Mouse (Mus musculus) limb, embryonic 13.5 days (tissue): ENCODE data around the gene Ackr1. TPM values are rescaled to one million over a fixed set of nuclear protein-coding genes. Genes with fewer than 3 reads are reported as not detected.

Experiments
- ATAC-seq: fragments of 200-750 bp; cut with Nextera tagmentation; 2 replicates; pipeline ENCODE4 v1.8.0; 2017; ENCODE audit warnings: low read depth, moderate number of reproducible peaks, moderate TSS enrichment; ENCODE audit not compliant: low FRiP score
- H3K27ac ChIP-seq: fragments of 300-500 bp; sonication (generic); 2 replicates; pipeline ENCODE4 v1.5.1; 2015; ENCODE audit warnings: inconsistent platforms, mild to moderate bottlenecking, moderate library complexity
- H3K27me3 ChIP-seq: fragments of 300-500 bp; sonication (generic); 2 replicates; pipeline ENCODE4 v1.6.1; 2015; ENCODE audit warnings: mild to moderate bottlenecking, inconsistent platforms
- H3K36me3 ChIP-seq: fragments of 300-500 bp; sonication (generic); 2 replicates; pipeline ENCODE4 v1.6.1; 2015; ENCODE audit warnings: inconsistent platforms, mild to moderate bottlenecking, moderate library complexity
- H3K4me1 ChIP-seq: fragments of 300-500 bp; sonication (generic); 2 replicates; pipeline ENCODE4 v1.6.1; 2015; ENCODE audit warnings: inconsistent platforms
- H3K4me2 ChIP-seq: fragments of 300-500 bp; sonication (generic); replicated peaks from 2 replicates; pipeline ENCODE4 v1.6.1; 2015; ENCODE audit warnings: inconsistent platforms, mild to moderate bottlenecking, moderate library complexity
- H3K4me3 ChIP-seq: fragments of 300-500 bp; sonication (generic); 2 replicates; pipeline ENCODE4 v1.5.1; 2015; ENCODE audit warnings: moderate library complexity, mild to moderate bottlenecking, inconsistent platforms
- H3K9ac ChIP-seq: fragments of 300-500 bp; sonication (generic); 2 replicates; pipeline ENCODE4 v1.6.1; 2015; ENCODE audit warnings: mild to moderate bottlenecking, inconsistent platforms
- H3K9me3 ChIP-seq: fragments of 300-500 bp; sonication (generic); 2 replicates; pipeline ENCODE4 v1.6.1; 2016; ENCODE audit warnings: inconsistent platforms
- WGBS: fragments of 180-500 bp; shearing (Covaris S2); methylation state at CpG from one replicate; pipeline ENCODE4 v1.1.7; 2015; 5-methylcytosine and 5-hydroxymethylcytosine counted together
- polyA plus RNA-seq: library from polyadenylated mRNA; unstranded; fragments of >200 nt; fragmentation: Nextera tagmentation; extraction: Ambion mirVana; gene quantifications from 2 replicates; pipeline ENCODE4 v1.2.1, GENCODE M21; 2015

Gene Ackr1
- polyA plus RNA-seq: 0.57 and 0.66 TPM in 2 replicates

DNA sequence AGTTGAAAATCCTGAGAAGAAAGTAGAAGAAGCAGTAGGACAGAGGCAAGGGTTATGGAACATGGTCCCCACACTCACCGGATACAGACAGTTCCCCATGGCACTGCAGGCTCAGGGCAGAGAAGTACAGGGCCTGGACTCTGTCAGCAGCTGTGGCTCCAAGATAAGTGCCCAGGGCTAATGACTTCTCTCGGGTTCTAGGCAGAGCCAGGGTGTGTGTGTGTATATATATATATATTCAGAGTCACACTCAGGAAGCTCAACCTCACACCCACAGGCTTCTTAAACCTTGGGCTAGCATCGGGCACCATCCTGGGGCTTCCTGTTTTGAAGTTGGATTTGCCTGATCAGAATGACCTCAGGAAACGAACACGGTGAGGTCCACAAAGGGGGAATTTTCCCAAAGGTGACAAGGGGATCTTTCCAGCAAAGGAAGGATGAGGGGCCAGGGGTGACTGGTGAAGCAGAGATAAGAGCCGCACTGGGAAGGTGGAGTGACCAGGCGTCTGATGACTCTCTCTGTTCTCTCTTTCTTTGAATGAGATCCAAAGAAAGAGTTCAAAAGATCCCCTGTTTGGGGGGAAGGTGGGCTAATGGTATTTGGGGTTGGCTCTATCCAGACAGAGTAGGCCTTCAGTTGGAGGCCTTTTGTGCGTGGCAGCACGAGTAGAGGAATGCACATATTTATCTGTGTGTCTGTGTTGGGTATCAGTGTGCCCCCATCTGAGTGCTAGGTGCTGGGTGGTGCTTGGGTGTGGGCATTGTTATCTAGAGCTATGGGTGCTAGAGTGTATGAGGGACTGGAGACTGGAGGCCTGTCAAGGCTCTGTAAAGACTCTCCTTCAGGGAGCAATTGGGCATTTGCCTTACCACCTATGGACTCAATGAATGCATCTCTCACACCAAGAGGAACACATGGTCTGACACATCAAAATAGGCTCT, at the start of gene Ackr1:
TSS of gene Ackr1 (minus strand) at position 439 of the 942 bp plus-strand sequence.
- H3K27ac ChIP-seq: no peak within 1 kb of the TSS
- no peaks in the 10 kb centered on the region for H3K4me1 ChIP-seq
- H3K27me3 ChIP-seq: no peaks in the 10 kb centered on the region
- 65% methylated on average over 9 of the region's 9 CpGs for WGBS
- no peak within 1 kb of the TSS for H3K9ac ChIP-seq
- no peak for ATAC-seq
- H3K4me2 ChIP-seq: no peak within 1 kb of the TSS
- H3K36me3 ChIP-seq: no peaks in the 10 kb centered on the region
- no peak within 1 kb of the TSS for H3K4me3 ChIP-seq
- no peaks in the 10 kb centered on the region for H3K9me3 ChIP-seq

DNA sequence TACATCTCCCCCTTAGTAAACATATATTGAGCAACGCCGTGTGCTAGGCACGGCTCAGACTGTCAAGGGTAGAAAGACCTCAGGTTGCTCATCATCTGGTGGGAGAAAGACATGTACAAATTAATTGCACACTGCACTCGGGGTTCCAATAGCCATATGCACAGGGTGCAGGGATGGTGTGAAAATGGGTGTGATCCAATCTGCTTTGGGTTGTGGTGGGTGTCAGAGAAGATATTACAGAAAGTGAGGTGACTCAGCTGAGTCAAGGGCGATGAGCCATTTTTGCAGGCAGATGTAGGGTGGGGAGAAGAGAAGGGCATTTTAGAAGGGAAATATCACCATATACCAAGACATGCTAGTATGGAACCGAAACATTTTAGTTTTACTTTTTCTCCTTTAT, 47.9 kb upstream of the Ackr1 start:
- ATAC-seq: no peak
- Histone ChIP-seq H3K4me2 (no peak overlapping the region), H3K36me3 (no peaks in the 10 kb centered on the region), H3K27me3 (no peaks in the 10 kb centered on the region), H3K9me3 (no peaks in the 10 kb centered on the region), H3K4me3 (no peak overlapping the region), H3K27ac (no peak overlapping the region), H3K4me1 (no peaks in the 10 kb centered on the region), H3K9ac (no peak overlapping the region)
- WGBS: 87% methylated on average over 6 of the region's 6 CpGs

DNA sequence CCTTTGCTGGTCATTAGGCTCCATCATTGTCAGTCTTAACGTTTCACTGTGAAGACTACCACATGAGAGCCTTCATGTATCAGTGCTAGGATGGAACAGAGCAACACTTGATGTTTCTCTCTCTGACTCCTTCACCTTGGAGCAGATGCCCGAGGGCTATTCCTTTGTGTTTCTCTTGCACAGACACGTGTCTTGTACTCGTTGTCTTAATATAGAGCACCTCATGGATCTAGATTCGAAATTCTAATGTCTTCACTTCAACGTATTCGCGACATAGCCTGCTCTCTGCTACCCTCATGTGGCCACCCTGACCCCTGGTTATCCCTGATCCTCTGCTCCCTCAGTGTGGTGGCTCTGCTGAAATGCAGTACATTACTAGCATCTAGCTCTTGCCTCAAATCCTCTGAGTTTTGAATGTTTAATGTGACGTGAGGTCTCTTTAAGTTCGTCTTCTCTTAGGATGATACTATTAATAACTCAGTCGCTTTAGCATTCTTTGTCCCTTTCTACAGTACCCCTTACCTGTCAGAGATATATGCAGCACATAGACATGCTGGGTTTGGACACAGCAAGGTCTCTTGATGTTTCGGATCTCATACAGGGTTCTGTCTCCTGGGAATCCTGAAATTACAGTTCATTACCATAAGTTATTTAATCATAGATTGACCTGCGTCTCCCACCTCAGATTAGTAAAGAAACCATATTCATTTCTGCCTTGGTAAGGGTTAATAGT, 44.0 kb upstream of the Ackr1 start:
- ATAC-seq: no peak
- 29% methylated on average over 13 of the region's 13 CpGs for WGBS

DNA sequence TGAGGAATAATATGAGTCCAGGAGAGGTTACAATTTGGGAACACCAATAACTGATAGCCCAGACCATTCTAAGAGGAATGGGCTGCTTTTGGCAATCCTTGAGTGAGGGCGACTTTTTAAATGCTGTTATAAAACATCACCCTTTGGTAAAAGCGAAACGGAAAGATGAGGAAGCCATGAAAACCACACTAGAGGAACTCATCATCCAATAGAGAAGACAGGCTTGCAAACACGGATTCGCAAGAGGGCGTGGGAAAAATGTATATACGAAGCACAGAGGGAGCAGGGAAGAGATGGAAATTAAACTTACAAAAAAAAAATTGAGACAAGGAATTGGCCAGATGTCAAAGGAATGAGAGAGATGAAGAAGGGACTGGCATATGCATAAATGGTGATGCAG, 40.5 kb upstream of the Ackr1 start:
- no peaks in the 10 kb centered on the region for H3K4me1 ChIP-seq
- no peak overlapping the region for H3K4me3 ChIP-seq
- peaks cover 17% of the 10 kb centered on the region for H3K27me3 ChIP-seq
- H3K9ac ChIP-seq: no peak overlapping the region
- H3K9me3 ChIP-seq: no peaks in the 10 kb centered on the region
- no peak overlapping the region for H3K27ac ChIP-seq
- no peak overlapping the region for H3K4me2 ChIP-seq
- no peak for ATAC-seq
- WGBS: 86% methylated on average over 7 of the region's 7 CpGs
- H3K36me3 ChIP-seq: no peaks in the 10 kb centered on the region

More for the DNA sequence above, 44.0 kb upstream of the Ackr1 start:
- Histone ChIP-seq H3K9me3 (no peaks in the 10 kb centered on the region), H3K27me3 (no peaks in the 10 kb centered on the region), H3K36me3 (no peaks in the 10 kb centered on the region), H3K4me2 (no peak overlapping the region), H3K27ac (no peak overlapping the region), H3K9ac (no peak overlapping the region), H3K4me3 (no peak overlapping the region), H3K4me1 (no peaks in the 10 kb centered on the region)

DNA sequence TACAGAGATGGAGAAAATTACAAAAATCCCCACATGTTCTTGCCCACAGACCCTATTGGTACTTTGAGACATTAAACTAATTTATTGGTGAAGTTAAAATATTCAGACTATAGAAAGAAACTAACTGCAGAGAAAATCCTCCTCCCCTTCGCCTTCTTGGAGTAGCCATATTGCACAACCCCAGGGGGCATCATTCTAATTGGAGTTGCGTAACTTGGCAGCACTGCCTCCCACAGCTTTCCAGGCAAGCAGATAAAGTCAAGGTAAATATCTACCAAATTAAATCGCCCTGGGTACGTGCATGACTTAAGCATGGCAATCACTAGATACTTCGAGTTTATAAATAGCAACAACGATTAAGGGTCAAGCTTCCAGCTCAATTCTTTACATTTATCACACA, 38.0 kb upstream of the Ackr1 start:
- Histone ChIP-seq H3K27ac (no peak overlapping the region), H3K4me3 (no peak overlapping the region), H3K27me3 (peaks cover 41% of the 10 kb centered on the region), H3K4me1 (peaks cover 14% of the 10 kb centered on the region), H3K4me2 (no peak overlapping the region), H3K9ac (no peak overlapping the region), H3K36me3 (no peaks in the 10 kb centered on the region), H3K9me3 (no peaks in the 10 kb centered on the region)
- ATAC-seq: no peak
- 69% methylated on average over 6 of the region's 6 CpGs for WGBS

DNA sequence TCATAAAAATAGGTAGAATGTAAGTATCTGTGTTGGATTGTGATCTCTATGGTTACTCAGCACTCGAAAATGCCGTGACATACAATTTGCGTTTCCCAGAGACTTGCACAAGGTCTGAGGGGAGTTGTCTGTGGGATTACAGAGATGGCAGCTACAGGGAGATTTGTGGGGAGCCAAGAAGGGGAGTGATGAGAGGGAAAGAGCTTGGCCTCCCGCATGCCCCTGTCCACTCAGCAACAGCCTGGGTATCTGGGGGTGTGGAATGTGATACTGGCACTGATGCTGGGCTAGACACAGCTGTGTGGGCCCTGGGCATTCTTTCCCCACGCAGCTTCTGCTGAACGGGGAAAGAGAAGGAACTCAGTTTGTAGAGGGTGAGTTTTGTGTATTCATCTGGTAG, 36.9 kb upstream of the Ackr1 start:
- ATAC-seq: no peak
- no peak overlapping the region for H3K9ac ChIP-seq
- no peak overlapping the region for H3K4me3 ChIP-seq
- peaks cover 52% of the 10 kb centered on the region for H3K27me3 ChIP-seq
- WGBS: 66% methylated on average over 6 of the region's 6 CpGs
- H3K36me3 ChIP-seq: no peaks in the 10 kb centered on the region
- H3K9me3 ChIP-seq: no peaks in the 10 kb centered on the region
- H3K4me2 ChIP-seq: no peak overlapping the region
- peaks cover 22% of the 10 kb centered on the region for H3K4me1 ChIP-seq
- no peak overlapping the region for H3K27ac ChIP-seq

DNA sequence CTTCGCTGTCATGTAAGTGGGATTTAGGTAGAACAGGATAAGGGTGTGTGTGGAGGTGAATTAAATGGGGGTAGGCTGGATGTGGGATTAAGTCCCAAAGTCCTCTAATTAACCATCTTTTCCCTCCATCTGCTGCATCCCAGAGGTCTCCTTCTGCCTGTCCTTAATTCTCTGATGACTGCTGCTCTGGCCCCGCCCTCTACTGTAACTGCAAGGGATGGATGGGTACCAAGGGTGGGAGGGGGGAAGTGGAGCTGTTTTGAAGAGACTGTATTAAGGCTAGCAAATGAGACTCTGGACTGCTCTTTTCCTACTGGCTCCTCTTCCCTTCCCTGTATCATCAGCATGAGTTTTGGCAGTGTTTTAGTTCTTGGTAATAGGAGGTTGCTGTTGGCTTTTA, 36.1 kb upstream of the Ackr1 start:
- no peak overlapping the region for H3K9ac ChIP-seq
- H3K27ac ChIP-seq: no peak overlapping the region
- ATAC-seq: no peak
- no peak overlapping the region for H3K4me3 ChIP-seq
- WGBS: 55% methylated on average over 2 of the region's 2 CpGs
- no peaks in the 10 kb centered on the region for H3K36me3 ChIP-seq
- peaks cover 61% of the 10 kb centered on the region for H3K27me3 ChIP-seq
- H3K9me3 ChIP-seq: no peaks in the 10 kb centered on the region
- H3K4me1 ChIP-seq: peaks cover 22% of the 10 kb centered on the region
- H3K4me2 ChIP-seq: no peak overlapping the region

DNA sequence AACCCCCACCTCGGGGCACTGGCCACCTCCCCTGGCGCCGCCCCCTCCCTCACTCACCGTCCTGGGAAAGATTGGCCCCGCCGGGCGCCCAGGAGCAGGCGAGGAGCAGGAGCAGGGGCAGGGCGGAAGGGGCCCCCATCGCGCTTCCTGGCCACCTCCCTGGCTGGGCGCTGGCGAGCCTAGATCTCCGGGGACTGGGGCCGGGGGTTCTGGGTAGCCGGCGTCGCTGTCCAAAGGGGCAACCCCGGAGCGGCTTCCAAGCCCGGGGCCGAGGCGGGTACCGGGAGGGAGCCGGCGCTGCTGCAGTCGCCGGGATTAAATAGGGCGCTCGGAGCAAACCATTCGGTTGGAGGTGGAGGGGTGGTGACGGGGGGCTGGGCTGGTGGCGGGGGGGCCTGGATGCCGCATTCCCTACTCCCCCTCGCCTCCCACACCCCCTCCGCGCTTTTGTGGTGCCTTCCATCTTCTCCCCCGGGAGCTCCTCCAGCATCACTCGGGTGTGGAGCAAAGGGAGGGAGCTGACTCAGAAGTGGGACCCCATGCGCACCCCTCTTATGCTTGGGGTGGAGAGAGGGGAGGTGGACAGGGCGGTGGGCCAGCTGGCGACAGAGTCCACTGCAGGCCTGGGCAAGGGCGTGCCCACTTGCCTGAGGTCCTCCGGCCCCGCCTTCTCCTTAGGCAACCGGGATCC, 34.0 kb upstream of the Ackr1 start, which contains the start of gene Cadm3:
TSS of gene Cadm3 (minus strand) at position 340 of the 691 bp plus-strand sequence.
- Histone ChIP-seq H3K4me3 (peak within 1 kb of the TSS; percentile 53), H3K9ac (peak within 1 kb of the TSS; percentile 59), H3K4me2 (peak within 1 kb of the TSS; percentile 90), H3K27me3 (peaks cover 68% of the 10 kb centered on the region), H3K9me3 (no peaks in the 10 kb centered on the region), H3K4me1 (peaks cover 22% of the 10 kb centered on the region), H3K27ac (no peak within 1 kb of the TSS), H3K36me3 (no peaks in the 10 kb centered on the region)
- ATAC-seq: peak; percentile 66
- WGBS: under 1% methylated on average over 42 of the region's 46 CpGs

DNA sequence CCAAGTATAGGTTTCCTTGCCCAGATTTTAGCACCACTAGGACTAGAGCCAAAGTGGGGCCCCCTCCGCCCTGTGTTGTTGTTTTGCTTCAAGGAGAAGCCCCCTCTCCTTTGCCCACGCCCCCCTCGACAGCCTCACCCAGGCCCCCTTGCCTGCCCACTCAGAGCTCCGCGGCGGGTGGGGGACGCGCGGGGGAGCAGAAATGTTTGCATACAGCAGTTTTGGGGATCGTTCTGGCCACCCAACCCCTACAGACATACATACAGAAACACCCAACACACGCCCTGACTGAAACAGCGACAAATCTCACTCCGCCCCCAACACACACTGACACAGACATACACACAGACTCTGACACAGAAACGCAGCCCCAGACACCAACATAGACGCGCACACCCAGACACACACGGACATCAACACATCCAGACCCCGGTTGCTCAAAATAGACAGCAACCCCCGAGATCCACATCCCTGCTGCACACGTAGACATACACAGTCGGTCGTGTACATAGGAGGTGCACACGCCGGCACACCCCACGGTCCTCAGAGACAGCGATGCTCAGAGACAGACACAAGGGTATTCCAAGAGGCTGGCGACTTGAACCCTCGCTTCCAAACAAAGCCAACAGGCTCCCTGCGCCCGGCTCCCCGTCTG, 33.3 kb upstream of the Ackr1 start:
- H3K4me2 ChIP-seq: peak overlapping the region; percentile 90

DNA sequence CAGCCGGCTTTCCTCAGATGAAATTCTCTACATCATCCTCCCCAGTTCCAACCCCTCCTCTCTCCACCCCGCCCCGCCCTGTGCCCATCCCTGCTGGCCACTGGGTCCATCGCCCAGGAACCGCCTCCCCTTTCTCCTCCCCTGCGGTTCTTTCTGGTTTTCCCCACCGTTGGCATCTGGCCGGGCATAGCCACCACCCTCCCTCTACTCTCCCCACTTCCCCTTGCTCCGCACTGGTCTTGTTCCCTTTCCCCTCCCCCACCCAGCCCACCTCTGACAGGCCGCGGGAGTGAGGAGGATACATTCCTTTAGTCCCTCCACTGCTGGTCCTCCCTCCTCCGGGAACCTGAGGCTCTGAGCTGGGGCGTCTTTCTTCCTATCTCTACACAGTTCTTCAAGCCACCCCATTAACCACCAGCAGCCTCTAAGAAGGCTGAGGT, 32.4 kb upstream of the Ackr1 start:
- WGBS: under 1% methylated on average over 13 of the region's 13 CpGs
- H3K4me3 ChIP-seq: no peak overlapping the region

More for the DNA sequence above, 33.3 kb upstream of the Ackr1 start:
- Histone ChIP-seq H3K27me3 (peaks cover 68% of the 10 kb centered on the region), H3K4me1 (peaks cover 22% of the 10 kb centered on the region), H3K27ac (no peak overlapping the region), H3K9me3 (no peaks in the 10 kb centered on the region), H3K4me3 (peak overlapping the region; percentile 53), H3K36me3 (no peaks in the 10 kb centered on the region), H3K9ac (peak overlapping the region; percentile 59)
- 1% methylated on average over 30 of the region's 31 CpGs for WGBS
- 0 out of 2 replicates have a peak, but pooled peaks have one; percentile 16 for ATAC-seq

DNA sequence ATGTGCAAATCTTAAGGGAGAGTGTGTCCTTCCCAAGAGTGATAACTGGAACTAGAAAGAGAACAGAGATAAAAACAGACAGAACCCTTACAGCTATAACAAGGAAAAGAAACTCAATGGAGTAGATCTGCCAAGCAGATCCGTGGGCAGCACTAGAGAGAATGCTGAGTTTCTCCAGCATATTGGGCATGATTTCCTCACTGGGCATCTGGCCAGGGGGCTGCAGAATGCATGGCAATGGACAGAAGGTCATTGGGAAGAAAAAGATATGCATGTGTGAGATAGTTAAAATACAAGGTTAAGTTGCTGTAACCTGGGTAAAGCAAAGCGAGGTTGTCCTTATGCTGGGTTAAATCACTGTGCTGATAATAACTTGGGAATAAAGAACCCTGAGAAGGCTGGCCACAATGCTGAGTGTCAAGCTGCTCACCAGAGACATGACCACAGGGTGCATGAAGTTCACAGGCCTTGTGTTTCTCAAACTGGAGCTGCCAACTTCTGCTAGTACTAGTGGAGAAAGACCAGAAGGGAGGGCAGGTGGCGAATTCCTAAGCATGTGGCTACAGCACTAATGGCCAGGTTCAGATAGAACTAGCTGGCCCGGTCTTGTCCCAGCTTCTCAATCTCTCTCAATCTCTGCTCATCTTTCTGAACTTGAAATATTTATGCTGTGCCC, 30.7 kb upstream of the Ackr1 start:
- 71% methylated on average over 4 of the region's 4 CpGs for WGBS
- H3K9me3 ChIP-seq: no peaks in the 10 kb centered on the region
- ATAC-seq: no peak
- no peak overlapping the region for H3K9ac ChIP-seq
- peaks cover 53% of the 10 kb centered on the region for H3K27me3 ChIP-seq
- no peaks in the 10 kb centered on the region for H3K36me3 ChIP-seq
- no peak overlapping the region for H3K4me2 ChIP-seq
- no peak overlapping the region for H3K4me3 ChIP-seq
- H3K4me1 ChIP-seq: peaks cover 22% of the 10 kb centered on the region
- H3K27ac ChIP-seq: no peak overlapping the region

More for the DNA sequence above, 32.4 kb upstream of the Ackr1 start:
- no peak for ATAC-seq
- H3K27ac ChIP-seq: no peak overlapping the region
- H3K9me3 ChIP-seq: no peaks in the 10 kb centered on the region
- H3K4me1 ChIP-seq: peaks cover 22% of the 10 kb centered on the region
- H3K36me3 ChIP-seq: no peaks in the 10 kb centered on the region
- no peak overlapping the region for H3K9ac ChIP-seq
- H3K4me2 ChIP-seq: peak overlapping the region; percentile 90; the same call in 1 of the 2 replicates
- peaks cover 68% of the 10 kb centered on the region for H3K27me3 ChIP-seq
